Mouse (Mus musculus) forebrain, embryonic 15.5 days (tissue): ENCODE results near the gene Col27a1. TPM values are rescaled to one million over a fixed set of nuclear protein-coding genes. Genes with fewer than 3 reads are reported as not detected.

ENCODE experiments used
- ATAC-seq: fragments of 200-750 bp; cut with Nextera tagmentation; replicated peaks from 2 replicates; pipeline ENCODE4 v1.8.0; 2017; ENCODE audit warnings: mild to moderate bottlenecking, moderate TSS enrichment, moderate library complexity
- H3K27ac ChIP-seq: fragments of 300-500 bp; sonication (generic); replicated peaks from 2 replicates; pipeline ENCODE4 v1.5.1; 2015; ENCODE audit warnings: mild to moderate bottlenecking, inconsistent platforms
- H3K27me3 ChIP-seq: fragments of 300-500 bp; sonication (generic); 2 replicates; pipeline ENCODE4 v1.6.1; 2015; ENCODE audit warnings: inconsistent platforms
- H3K36me3 ChIP-seq: fragments of 300-500 bp; sonication (generic); 2 replicates; pipeline ENCODE4 v1.6.1; 2015; ENCODE audit warnings: mild to moderate bottlenecking, inconsistent platforms
- H3K4me1 ChIP-seq: fragments of 300-500 bp; sonication (generic); 2 replicates; pipeline ENCODE4 v1.6.1; 2015; ENCODE audit warnings: inconsistent platforms
- H3K4me2 ChIP-seq: fragments of 300-500 bp; sonication (generic); replicated peaks from 2 replicates; pipeline ENCODE4 v1.6.1; 2015; ENCODE audit warnings: mild to moderate bottlenecking, inconsistent platforms
- H3K4me3 ChIP-seq: fragments of 300-500 bp; sonication (generic); 2 replicates; pipeline ENCODE4 v1.5.1; 2015; ENCODE audit warnings: mild to moderate bottlenecking, inconsistent platforms
- H3K9ac ChIP-seq: fragments of 300-500 bp; sonication (generic); replicated peaks from 2 replicates; pipeline ENCODE4 v1.6.1; 2015; ENCODE audit warnings: mild to moderate bottlenecking, inconsistent platforms
- H3K9me3 ChIP-seq: fragments of 300-500 bp; sonication (generic); 2 replicates; pipeline ENCODE4 v1.6.1; 2016; ENCODE audit warnings: inconsistent platforms
- WGBS: fragments of 180-500 bp; shearing (Covaris S2); methylation state at CpG from one replicate; pipeline ENCODE4 v1.1.7; 2015; ENCODE audit warnings: mixed read lengths; 5-methylcytosine and 5-hydroxymethylcytosine counted together
- polyA plus RNA-seq: library from polyadenylated mRNA; unstranded; fragments of >200 nt; fragmentation: Nextera tagmentation; extraction: Ambion mirVana; gene quantifications from 2 replicates; pipeline ENCODE4 v1.2.1, GENCODE M21; 2015

Gene Col27a1
- polyA plus RNA-seq, 1 experiment from 2014 or later: 1.3 TPM

DNA sequence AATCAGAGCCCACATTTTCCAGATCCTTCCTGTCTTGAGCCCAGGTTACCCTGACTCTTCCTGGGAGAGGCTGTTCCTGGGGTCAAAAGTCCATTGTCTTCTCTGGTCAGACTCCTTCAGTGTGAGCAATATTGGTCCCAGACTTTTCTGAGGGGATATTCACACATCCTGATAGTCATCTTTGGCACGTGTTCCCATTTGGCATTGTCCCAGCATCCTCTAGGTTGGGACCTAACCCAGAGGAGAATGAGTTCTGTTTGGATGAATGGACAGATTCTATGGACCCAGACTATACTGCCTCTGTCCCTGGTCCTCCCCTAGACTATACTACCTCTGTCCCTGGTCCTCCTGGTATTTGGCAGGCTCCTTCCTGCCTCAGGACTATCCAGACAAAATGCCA lies 53.8 kb downstream of the Col27a1 start:
- no peak overlapping the region for H3K4me2 ChIP-seq
- no peak overlapping the region for H3K27ac ChIP-seq
- ATAC-seq: no peak
- no peaks in the 10 kb centered on the region for H3K27me3 ChIP-seq
- H3K9me3 ChIP-seq: no peaks in the 10 kb centered on the region
- no peak overlapping the region for H3K4me3 ChIP-seq
- WGBS: 70% methylated on average over 1 of the region's 1 CpGs
- H3K36me3 ChIP-seq: no peaks in the 10 kb centered on the region
- H3K9ac ChIP-seq: no peak overlapping the region
- no peaks in the 10 kb centered on the region for H3K4me1 ChIP-seq

GRCm38 (mm10) chr4:63268777-63269176 lies 55.0 kb downstream of the Col27a1 start:
- WGBS: 83% methylated on average over 4 of the region's 4 CpGs
- H3K4me2 ChIP-seq: no peak overlapping the region
- no peaks in the 10 kb centered on the region for H3K4me1 ChIP-seq
- ATAC-seq: no peak
- H3K9ac ChIP-seq: no peak overlapping the region
- H3K9me3 ChIP-seq: no peaks in the 10 kb centered on the region
- no peak overlapping the region for H3K4me3 ChIP-seq
- H3K27me3 ChIP-seq: no peaks in the 10 kb centered on the region
- no peaks in the 10 kb centered on the region for H3K36me3 ChIP-seq
- no peak overlapping the region for H3K27ac ChIP-seq

DNA sequence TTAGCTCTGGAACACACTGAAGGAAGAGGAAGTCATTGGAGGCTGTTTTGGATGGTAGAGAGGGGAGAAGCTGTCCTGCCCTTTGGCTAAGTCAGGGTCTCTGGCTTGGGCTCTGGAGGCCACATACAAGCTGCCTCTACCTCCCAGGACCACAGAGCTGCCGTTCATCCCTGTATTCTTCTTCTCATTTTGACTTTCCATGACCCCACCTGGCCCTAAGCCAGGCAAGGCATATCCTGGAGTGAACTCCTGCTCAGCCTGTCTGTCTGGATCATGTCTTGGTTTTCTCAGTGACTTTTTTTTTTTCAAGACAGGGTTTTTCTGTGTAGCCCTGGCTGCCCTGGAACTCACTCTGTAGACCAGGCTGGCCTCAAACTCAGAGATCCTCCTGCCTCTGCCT lies 60.7 kb downstream of the Col27a1 start:
- no peak overlapping the region for H3K4me2 ChIP-seq
- WGBS: 70% methylated on average over 1 of the region's 1 CpGs
- no peak overlapping the region for H3K4me3 ChIP-seq
- H3K9me3 ChIP-seq: no peaks in the 10 kb centered on the region
- H3K27ac ChIP-seq: no peak overlapping the region
- H3K4me1 ChIP-seq: peaks cover 8% of the 10 kb centered on the region
- H3K36me3 ChIP-seq: no peaks in the 10 kb centered on the region
- H3K27me3 ChIP-seq: no peaks in the 10 kb centered on the region
- ATAC-seq: no peak
- H3K9ac ChIP-seq: no peak overlapping the region

DNA sequence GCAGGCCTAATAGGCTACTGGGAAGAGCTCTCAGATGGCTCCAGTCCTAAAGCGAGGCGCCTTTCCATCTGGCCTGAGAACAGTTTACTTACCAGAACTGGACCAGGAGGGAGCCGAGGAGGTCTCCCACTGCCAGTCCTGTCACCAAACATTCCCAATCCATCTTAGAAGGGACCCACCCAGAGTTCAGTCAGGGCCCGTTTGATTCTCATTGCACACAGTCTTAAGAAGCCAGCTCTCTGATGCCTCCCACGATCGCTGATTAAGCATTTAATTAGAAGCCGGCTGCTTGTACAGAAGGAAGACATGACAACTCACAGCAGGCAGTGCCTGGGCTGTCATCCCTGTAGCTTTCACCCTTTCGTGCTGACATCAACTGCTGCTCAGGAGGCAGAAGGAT lies 61.4 kb downstream of the Col27a1 start:
- Histone ChIP-seq H3K4me3 (no peak overlapping the region), H3K27ac (no peak overlapping the region), H3K9ac (no peak overlapping the region), H3K4me1 (peaks cover 8% of the 10 kb centered on the region), H3K36me3 (no peaks in the 10 kb centered on the region), H3K27me3 (no peaks in the 10 kb centered on the region), H3K4me2 (no peak overlapping the region), H3K9me3 (no peaks in the 10 kb centered on the region)
- peak; percentile 69; the same call in 1 of the 2 replicates for ATAC-seq
- WGBS: 39% methylated on average over 8 of the region's 8 CpGs

- Histone ChIP-seq H3K9me3 (no peaks in the 10 kb centered on the region), H3K27ac (no peak overlapping the region), H3K4me1 (peaks cover 8% of the 10 kb centered on the region), H3K36me3 (no peaks in the 10 kb centered on the region), H3K9ac (no peak overlapping the region), H3K27me3 (no peaks in the 10 kb centered on the region), H3K4me2 (no peak overlapping the region), H3K4me3 (no peak overlapping the region)
- ATAC-seq: no peak
- WGBS: 67% methylated on average over 1 of the region's 1 CpGs
Observed at GRCm38 (mm10) chr4:63276571-63276970, 62.8 kb downstream of the Col27a1 start.

GRCm38 (mm10) chr4:63278821-63279220 lies 65.0 kb downstream of the Col27a1 start:
- H3K9ac ChIP-seq: no peak overlapping the region
- H3K9me3 ChIP-seq: no peaks in the 10 kb centered on the region
- no peaks in the 10 kb centered on the region for H3K27me3 ChIP-seq
- no peak overlapping the region for H3K27ac ChIP-seq
- no peaks in the 10 kb centered on the region for H3K36me3 ChIP-seq
- 90% methylated on average over 7 of the region's 7 CpGs for WGBS
- peaks cover 8% of the 10 kb centered on the region for H3K4me1 ChIP-seq
- no peak overlapping the region for H3K4me3 ChIP-seq
- no peak overlapping the region for H3K4me2 ChIP-seq
- ATAC-seq: no peak

- no peak for ATAC-seq
Observed at GRCm38 (mm10) chr4:63281694-63282093, 67.9 kb downstream of the Col27a1 start.

DNA sequence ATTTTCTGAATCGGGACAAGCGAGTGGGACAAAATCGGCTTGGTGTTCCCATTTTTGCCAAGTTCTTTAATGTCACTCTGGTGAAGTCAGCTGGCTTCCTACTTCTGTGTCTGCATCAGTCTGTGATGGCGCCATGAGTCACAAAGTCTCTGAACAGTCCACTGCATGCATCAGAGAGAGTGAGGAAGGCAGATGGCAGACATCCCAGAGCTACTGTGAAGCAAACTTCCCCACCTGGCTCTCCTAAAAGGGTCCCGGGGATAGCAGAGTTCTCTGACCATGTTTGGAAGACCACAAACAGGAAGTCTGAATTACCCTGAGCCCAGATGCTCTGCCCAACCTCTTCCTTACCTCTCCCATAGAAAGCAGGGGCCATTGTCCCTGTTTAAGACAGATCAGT lies 69.5 kb downstream of the Col27a1 start:
- H3K27ac ChIP-seq: no peak overlapping the region
- H3K4me3 ChIP-seq: no peak overlapping the region
- H3K27me3 ChIP-seq: no peaks in the 10 kb centered on the region
- H3K4me1 ChIP-seq: 0 out of 2 replicates have a peak, but pooled peaks cover under 1% of the 10 kb centered on the region
- no peak for ATAC-seq
- H3K4me2 ChIP-seq: no peak overlapping the region
- no peak overlapping the region for H3K9ac ChIP-seq
- 76% methylated on average over 5 of the region's 5 CpGs for WGBS
- H3K9me3 ChIP-seq: no peaks in the 10 kb centered on the region
- H3K36me3 ChIP-seq: no peaks in the 10 kb centered on the region

More at GRCm38 (mm10) chr4:63281694-63282093, 67.9 kb downstream of the Col27a1 start:
- Histone ChIP-seq H3K9me3 (no peaks in the 10 kb centered on the region), H3K9ac (no peak overlapping the region), H3K36me3 (no peaks in the 10 kb centered on the region), H3K4me3 (no peak overlapping the region), H3K27me3 (no peaks in the 10 kb centered on the region), H3K4me2 (no peak overlapping the region), H3K4me1 (no peaks in the 10 kb centered on the region), H3K27ac (no peak overlapping the region)
- WGBS: 71% methylated on average over 6 of the region's 6 CpGs

GRCm38 (mm10) chr4:63286034-63286433 lies 72.2 kb downstream of the Col27a1 start:
- Histone ChIP-seq H3K27ac (no peak overlapping the region), H3K9me3 (no peaks in the 10 kb centered on the region), H3K27me3 (no peaks in the 10 kb centered on the region), H3K36me3 (no peaks in the 10 kb centered on the region), H3K4me1 (peaks cover 24% of the 10 kb centered on the region), H3K4me2 (no peak overlapping the region), H3K9ac (no peak overlapping the region), H3K4me3 (no peak overlapping the region)
- WGBS: 91% methylated on average over 4 of the region's 4 CpGs
- ATAC-seq: no peak

DNA sequence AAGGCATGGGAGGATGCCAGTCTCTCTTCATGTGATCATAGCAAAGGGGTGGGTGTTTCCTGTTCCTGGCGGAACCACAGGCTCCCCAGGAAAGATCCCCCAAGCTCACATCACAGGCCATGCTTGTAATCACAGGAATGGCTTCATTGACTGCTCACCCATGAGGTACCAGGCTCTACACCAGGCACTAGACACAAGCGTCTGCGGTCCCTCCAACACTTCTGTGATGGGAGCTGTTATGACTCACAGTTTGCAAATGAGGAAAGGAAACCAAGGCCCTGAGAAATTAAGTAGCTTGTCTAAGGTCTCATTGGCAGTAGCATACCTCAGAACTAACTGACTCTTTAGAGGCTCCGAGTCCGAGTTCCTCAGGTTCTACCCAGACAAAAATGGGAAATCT lies 74.7 kb downstream of the Col27a1 start:
- ATAC-seq: no peak
- H3K36me3 ChIP-seq: no peaks in the 10 kb centered on the region
- 85% methylated on average over 5 of the region's 5 CpGs for WGBS

DNA sequence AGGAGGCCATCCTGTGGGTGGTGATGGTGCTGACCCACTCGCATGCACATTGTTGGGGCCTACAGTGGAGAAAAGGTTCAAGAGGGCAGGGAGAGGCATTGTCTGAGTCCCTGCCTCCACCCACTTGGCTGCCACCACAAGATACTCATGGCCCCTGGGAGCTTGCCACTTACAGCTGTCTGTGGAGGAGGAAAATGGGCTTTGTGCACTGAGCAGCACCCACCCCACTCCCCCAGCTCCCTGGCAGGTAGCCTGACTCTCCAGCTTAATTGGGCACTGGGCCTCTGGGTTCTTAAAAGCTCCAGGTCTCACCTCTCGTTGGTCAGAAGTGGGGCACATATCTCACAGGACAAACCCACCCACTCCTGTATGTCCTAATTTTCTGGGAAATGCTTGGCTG lies 76.3 kb downstream of the Col27a1 start:
- Histone ChIP-seq H3K4me1 (peaks cover 33% of the 10 kb centered on the region), H3K27ac (0 out of 2 replicates have a peak overlapping the region, but pooled peaks have one; percentile 50), H3K4me2 (no peak overlapping the region), H3K9ac (no peak overlapping the region), H3K9me3 (no peaks in the 10 kb centered on the region), H3K36me3 (no peaks in the 10 kb centered on the region), H3K4me3 (no peak overlapping the region), H3K27me3 (no peaks in the 10 kb centered on the region)
- ATAC-seq: no peak
- WGBS: 58% methylated on average over 2 of the region's 2 CpGs

More for the DNA sequence above, 74.7 kb downstream of the Col27a1 start:
- no peak overlapping the region for H3K4me2 ChIP-seq
- H3K27me3 ChIP-seq: no peaks in the 10 kb centered on the region
- H3K9me3 ChIP-seq: no peaks in the 10 kb centered on the region
- no peak overlapping the region for H3K9ac ChIP-seq
- H3K4me3 ChIP-seq: no peak overlapping the region
- H3K4me1 ChIP-seq: peaks cover 33% of the 10 kb centered on the region
- H3K27ac ChIP-seq: no peak overlapping the region

DNA sequence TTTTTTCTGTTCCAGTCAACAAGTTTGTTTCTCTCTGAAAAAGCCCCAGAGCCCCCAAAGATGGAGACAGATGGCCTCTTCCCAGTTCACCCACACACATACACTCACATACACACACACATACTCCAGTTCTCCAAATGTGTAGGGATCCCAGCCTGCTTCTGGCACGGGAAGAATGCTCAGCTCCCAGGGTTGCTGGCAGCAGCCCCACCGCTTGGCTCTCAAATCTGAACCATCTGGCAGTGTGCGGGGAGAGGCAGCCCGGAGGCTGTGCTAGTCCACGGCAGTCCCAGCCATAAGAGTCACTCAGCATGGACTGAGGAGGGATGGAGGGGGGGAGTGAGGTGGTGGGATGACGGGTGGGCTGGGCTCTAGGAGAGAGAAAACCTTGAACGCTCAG lies 77.3 kb downstream of the Col27a1 start:
- Histone ChIP-seq H3K27ac (peak overlapping the region; percentile 58), H3K4me3 (no peak overlapping the region), H3K4me2 (no peak overlapping the region), H3K36me3 (no peaks in the 10 kb centered on the region), H3K4me1 (peaks cover 40% of the 10 kb centered on the region), H3K27me3 (no peaks in the 10 kb centered on the region), H3K9ac (no peak overlapping the region), H3K9me3 (no peaks in the 10 kb centered on the region)
- ATAC-seq: peak; percentile 97
- 18% methylated on average over 7 of the region's 7 CpGs for WGBS

- ATAC-seq: peak; percentile 17
Observed at GRCm38 (mm10) chr4:63291658-63292057, 77.9 kb downstream of the Col27a1 start.

More at GRCm38 (mm10) chr4:63291658-63292057, 77.9 kb downstream of the Col27a1 start:
- WGBS: 80% methylated on average over 4 of the region's 4 CpGs
- Histone ChIP-seq H3K9ac (no peak overlapping the region), H3K36me3 (no peaks in the 10 kb centered on the region), H3K27me3 (no peaks in the 10 kb centered on the region), H3K4me2 (no peak overlapping the region), H3K4me3 (no peak overlapping the region), H3K9me3 (no peaks in the 10 kb centered on the region), H3K4me1 (peaks cover 40% of the 10 kb centered on the region), H3K27ac (peak overlapping the region; percentile 58)
